Mouse (Mus musculus) cerebellum, adult 9-10 months (tissue): ENCODE data around the gene Abhd17a.
A peak's percentile ranks its signal among the peaks of the same experiment; 100 is the strongest.

Experiments used
- DNase-seq: peaks from one replicate; pipeline ENCODE4 v3.0.0; 2022

Abhd17a gene

GRCm38 (mm10) chr10:80575925-80576324, 14.2 kb downstream of the Abhd17a start:
- DNase-seq = peak; percentile 42

- peak; percentile 52 for DNase-seq
Measured at GRCm38 (mm10) chr10:80574896-80575295, 15.2 kb downstream of the Abhd17a start.

DNA sequence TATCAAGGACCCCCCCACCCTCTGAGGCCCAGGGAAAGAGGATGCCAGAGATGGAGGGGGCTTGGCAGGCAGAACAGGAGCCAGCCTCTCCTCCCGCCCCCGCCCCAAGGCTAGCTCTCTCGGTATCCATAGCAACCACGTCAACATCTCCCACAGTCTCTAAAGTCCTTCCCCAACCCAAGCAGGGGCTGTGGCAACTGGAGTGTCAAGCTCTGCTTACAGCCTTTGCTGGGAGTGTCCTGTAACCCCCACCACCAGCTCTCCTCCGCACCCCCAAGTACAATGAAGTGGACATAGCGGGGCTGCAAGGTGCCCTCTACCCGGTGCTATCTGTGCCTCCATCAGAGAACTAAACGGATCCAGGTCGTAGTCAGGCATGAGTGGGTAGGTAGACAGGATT, 16.2 kb downstream of the Abhd17a start:
- no peak for DNase-seq

DNA sequence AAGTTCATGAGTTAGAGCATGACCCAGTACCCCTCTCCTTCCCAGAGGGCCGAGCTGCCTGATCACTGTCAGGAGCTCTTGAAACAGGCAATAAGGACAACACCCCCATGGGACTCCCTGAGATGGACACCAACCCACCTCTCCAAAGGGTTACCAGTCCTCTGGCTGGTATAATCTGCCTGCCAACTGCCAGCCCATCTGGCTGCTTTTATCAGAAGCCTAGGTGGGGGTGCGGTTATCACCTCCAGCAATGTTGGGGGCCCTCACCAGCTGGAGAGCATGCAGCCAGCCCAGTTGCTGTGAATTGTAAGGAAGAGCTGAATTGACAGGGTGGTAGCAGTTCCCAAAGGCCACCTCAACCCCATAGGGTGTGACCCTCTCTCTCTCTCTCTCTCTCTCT, 17.7 kb downstream of the Abhd17a start:
- peak; percentile 39 for DNase-seq

DNA sequence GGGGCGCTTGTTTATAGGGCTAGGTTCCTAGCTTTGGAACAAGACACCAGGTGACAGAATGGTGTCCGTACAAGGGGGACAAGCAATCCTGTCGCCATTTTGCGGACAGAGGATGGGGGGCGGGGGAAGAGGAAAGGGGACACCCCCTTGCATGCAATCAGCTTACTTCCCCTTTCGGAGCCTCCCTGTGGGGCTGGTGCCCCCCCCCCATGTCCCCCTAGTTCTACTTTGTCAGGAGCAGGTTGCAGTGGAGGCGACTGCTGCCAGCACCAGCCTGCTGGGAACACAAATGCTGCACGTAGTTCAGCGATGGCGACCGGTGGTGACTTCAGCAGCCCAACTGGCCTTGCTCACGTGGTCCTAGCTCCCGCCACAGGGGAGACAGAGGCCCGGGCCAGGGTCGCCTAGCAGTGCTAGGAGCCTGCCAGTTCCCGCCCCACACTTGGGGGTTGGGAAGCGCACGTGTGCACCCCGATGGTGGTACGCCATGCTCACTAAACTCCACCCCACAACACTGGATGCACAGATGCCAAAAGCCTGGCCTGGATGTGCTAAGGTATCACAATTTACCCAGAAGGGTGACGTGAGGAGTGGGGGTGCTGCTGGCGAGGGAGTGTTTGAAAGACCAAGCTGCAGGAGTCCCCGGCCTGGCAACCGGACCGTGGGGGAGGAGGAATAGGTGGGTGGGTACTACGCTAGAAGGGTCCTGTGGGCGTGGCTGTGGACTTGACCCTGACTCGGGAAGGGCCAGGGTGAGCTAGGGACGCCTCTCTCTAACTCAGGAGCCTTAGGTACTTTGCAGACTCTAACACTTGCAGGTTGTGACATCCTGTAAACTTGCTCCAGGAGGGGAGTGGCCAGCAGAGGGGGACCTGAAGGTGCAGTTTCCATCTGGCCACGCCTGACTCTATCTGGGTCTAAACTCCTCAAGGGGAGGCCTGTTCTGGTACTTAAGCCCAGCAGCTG, 19.0 kb downstream of the Abhd17a start:
- no peak for DNase-seq

DNA sequence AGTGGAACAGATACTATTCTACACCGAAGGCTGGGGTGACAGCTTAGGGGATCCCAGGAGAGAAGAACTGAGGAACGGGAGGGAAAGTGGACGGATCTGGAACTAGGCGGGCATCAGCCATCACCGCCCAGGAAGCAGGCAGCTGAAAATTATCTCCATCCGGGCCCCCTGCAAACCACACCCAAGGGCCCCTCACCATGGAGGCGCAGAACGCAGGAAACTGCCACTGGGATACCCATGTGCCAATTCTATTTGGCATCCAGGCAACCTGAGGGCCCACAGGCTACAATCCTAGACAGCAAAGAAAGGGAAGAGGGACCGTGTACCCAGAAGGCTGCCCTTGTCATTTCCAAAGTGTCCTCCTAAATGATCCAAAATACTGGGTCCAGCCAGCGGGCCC, 19.7 kb downstream of the Abhd17a start:
- no peak for DNase-seq

- no peak for DNase-seq
Measured at GRCm38 (mm10) chr10:80569664-80570066, 20.5 kb downstream of the Abhd17a start.

- no peak for DNase-seq
Measured at GRCm38 (mm10) chr10:80568876-80569275, 21.3 kb downstream of the Abhd17a start.

DNA sequence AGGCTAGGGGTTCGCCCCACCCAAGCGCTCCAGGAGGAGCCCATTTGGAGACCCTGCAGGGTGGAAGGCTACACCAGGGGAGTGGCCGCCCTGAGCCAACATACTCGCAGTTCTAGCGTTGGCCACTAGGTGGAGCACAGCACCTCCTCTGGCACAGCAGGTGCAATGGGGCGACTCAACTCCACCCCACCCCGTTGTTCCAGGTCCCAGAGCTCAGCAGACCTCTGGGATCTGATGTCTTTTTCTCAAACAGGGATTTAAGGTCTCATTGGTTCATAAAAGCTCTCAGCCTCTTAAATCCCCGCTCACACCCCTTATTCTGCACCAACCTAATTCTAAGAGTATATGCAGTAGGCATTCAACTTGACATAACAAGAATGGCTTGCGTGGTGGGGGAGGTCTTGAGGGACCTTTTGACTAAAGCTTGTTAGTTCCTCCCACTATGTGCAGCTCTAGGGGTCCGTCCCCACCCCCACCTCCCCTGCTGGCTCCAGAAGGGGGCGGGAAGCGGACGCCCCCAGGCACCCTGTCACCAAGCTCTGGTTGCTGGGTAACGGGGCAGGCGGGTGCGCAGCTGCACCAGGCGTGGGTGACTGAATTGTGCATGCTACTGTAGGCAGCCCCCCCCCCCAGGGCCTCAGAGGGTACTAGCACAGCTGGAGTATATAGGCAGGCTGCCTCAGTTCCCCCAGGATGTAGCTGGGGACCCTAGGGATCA, 23.6 kb downstream of the Abhd17a start:
- peak; percentile 91 for DNase-seq

DNA sequence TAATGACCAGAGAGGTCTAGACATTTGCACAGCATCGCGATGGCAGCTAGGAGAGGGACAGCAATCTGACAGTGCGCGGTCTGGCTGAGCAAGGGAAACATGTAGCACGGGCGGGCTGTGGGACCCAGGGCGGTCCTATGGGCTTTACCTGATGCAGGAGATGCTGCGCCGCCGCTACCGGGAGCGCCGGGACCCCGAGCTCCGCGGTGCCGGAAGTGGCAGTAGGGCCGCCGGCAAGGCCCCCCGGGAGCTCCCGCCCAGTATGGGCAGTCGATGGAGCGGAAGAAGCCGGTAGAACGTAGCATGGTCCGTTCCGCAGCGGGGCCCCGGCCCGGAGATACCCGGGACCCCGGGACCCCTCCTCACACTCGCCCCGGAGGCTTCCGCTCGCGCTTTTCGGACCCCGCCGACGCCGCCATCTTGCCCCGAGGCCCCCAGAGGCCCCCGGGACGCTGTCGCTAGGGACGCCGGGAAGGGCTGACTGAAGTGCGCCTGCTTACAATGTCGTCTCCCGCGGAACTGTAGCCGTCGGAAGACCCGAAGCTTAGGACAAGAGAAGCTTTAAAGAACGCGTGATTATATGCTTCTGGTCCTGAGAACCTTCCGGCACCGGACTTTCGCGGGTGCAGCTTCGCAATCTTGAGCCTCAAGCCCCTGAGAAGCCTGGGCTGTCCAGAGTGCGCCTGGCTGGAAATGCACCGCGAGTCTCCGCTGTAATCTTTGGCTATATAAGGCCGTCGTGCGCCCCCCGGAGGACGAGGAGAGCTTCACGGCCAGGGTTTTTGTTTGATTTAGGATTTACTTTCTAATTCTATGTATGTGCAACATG, 28.8 kb downstream of the Abhd17a start, which contains the start of gene Rexo1:
Rexo1 (minus strand) TSS at position 445 of the 829 bp plus-strand sequence.
- peak; percentile 95 for DNase-seq

DNA sequence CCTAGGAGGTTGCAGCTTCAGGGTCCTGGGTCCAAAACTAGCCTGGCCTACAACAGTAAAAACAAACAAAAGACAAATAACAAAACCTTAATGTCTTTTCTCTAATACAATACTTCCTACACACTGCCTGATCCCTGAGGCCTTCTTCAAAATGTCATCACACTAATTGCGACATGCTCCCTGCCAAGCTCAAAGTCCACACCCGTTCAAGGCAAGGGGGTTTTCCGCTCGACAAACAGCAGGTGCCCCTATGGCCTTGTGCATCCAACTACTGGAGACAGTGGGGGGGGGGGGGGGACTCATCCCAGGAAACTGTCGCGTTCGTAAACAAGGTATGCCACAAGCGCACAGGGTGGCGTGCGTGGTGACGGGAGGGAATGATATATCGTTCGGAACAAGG, 29.5 kb downstream of the Abhd17a start:
- DNase-seq = no peak

- peak; percentile 40 for DNase-seq
Measured at GRCm38 (mm10) chr10:80559431-80559830, 30.7 kb downstream of the Abhd17a start.

- peak; percentile 83 for DNase-seq
Measured at GRCm38 (mm10) chr10:80557346-80557965, 32.7 kb downstream of the Abhd17a start.

- no peak for DNase-seq
Measured at GRCm38 (mm10) chr10:80553997-80554396, 36.1 kb downstream of the Abhd17a start.

DNA sequence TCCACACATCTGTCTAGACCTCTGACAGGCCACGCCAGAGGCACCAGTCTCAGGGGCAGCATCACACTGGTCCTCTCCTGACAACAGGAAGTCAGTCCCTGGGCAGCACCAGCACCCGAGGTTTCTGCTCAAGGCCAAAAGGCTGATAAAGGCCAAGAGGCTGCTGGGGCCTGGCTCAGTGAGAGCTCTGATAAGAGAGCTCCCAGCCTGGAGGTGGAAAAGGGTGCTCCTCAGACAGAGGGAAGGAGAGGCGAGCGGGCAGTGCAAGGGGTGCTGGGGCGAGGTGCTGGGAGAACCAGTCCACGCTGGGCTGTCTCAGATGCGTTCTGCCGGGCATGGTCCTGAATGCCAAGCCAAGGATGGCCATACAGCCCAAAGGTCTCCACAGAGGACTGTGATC, 36.6 kb downstream of the Abhd17a start:
- DNase-seq = no peak

GRCm38 (mm10) chr10:80552364-80552763, 37.8 kb downstream of the Abhd17a start:
- no peak for DNase-seq

GRCm38 (mm10) chr10:80549279-80549678, 40.9 kb downstream of the Abhd17a start:
- no peak for DNase-seq

DNA sequence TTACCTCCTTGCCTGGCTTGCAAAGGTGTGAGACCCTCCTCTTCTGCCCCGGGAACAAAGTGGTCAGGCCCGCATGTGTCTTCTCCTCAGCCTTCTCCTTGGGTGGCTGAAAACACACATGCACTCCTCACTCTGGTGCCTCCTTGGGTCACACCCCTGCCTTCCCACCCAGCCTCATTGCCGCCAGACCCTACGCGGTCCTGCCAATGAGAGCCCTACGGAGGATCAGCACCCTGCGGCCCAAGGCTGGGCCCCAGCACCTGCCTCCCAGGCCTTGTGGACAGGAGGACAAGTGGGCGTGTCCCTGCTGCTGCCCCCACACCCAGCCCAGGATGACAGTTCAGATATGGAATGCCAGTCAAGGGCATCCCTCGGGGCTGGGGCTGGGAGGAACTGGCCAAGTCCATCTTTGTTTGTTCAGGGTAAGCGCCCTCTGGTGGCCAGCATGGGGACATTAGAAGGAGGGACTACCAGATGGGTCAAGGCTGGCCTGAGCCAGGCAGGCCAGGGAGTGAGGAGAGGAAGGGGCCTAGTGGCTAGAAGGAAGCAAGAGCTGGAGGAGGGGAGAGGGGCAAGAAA, 41.6 kb downstream of the Abhd17a start:
- peak; percentile 67 for DNase-seq

DNA sequence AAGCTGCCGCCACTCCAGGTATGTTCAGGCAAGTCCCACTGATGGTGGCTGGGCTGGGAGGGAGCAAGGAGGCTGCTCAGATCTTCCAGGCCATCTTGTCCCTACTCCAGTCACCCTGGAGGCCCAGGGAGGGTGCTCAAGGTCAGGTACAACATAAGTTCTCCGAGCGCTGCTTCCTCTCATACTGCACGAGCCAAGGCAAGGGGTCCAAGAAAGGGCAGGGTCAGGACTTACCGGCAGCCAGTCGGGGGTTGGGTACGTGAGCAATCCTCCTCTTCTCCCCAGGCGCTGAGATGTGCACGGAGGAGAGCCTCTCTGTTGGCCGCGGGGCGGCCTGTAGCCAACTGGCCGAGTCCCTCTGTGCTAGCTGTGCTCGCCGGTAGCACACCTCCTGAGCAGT, 42.6 kb downstream of the Abhd17a start:
- no peak for DNase-seq

GRCm38 (mm10) chr10:80546945-80547344, 43.2 kb downstream of the Abhd17a start:
- no peak for DNase-seq

DNA sequence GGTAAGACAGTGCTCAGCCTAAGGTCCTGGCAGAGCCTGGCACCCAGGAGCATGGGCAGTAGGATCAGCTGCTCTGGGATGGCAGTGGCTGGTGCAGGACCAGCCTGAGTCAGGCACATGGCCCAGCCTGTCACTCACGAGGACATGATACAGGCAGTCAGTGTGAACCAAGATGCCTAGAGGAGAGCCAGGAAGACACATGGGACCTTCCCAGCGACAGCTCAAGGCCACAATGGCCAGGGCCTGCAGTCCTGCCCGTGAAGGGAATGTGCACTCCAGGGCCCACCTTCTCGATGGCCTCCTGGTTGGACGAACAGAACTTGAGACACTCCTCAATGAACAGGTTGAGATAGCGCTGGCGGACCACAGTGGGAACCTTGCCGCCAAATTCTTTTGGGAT, 44.6 kb downstream of the Abhd17a start:
- no peak for DNase-seq

DNA sequence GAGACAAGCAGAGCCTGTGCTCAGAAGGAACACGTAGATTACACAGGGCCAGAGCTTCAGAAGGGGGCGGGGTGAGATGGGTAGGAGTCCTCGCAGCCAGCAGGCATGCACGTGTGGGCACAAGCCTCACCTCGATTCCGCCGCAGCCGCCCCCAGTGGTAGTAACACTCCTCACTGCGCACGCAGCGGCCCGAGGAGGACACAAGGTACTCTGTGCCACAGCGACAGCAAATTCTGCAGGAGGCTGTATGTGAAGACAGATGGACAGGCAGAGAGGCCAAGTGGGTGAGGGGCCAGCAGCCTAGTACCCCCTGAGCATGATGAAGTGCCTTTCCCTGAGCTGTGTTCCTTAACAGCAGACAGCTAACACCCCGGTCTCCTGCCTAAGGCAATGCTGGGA, 46.3 kb downstream of the Abhd17a start:
- DNase-seq = no peak
